Mouse (Mus musculus) kidney, postnatal 0 days (tissue): ENCODE results near the gene Rgl1. TPM values are rescaled to one million over a fixed set of nuclear protein-coding genes. Genes with fewer than 3 reads are reported as not detected.

Experiments used
- ATAC-seq: fragments of 200-750 bp; cut with Nextera tagmentation; replicated peaks from 2 replicates; pipeline ENCODE4 v1.8.0; 2017; ENCODE audit warnings: low read depth, moderate number of reproducible peaks, moderate TSS enrichment, moderate library complexity; ENCODE audit not compliant: low FRiP score
- DNase-seq: peaks from one replicate; pipeline ENCODE4 v3.0.0-alpha.2; 2016; ENCODE audit warnings: low spot score
- H3K27ac ChIP-seq: fragments of 300-500 bp; sonication (generic); 2 replicates; pipeline ENCODE4 v1.5.1; 2014; ENCODE audit warnings: mild to moderate bottlenecking
- H3K27me3 ChIP-seq: fragments of 300-500 bp; sonication (generic); 2 replicates; pipeline ENCODE4 v1.6.1; 2014; ENCODE audit warnings: low read length, mixed read lengths; ENCODE audit not compliant: insufficient read depth
- H3K36me3 ChIP-seq: fragments of 300-500 bp; sonication (generic); 2 replicates; pipeline ENCODE4 v1.6.1; 2014; ENCODE audit warnings: low read length, mixed read lengths; ENCODE audit not compliant: insufficient read depth
- H3K4me1 ChIP-seq: fragments of 300-500 bp; sonication (generic); replicated peaks from 2 replicates; pipeline ENCODE4 v1.6.1; 2014; ENCODE audit warnings: antibody characterized with exemption, low read length, mixed read lengths; ENCODE audit not compliant: insufficient read depth
- H3K4me2 ChIP-seq: fragments of 300-500 bp; sonication (generic); 2 replicates; pipeline ENCODE4 v1.6.1; 2014; ENCODE audit warnings: mild to moderate bottlenecking, low read length, moderate library complexity, mixed read lengths
- H3K4me3 ChIP-seq: fragments of 300-500 bp; sonication (generic); replicated peaks from 2 replicates; pipeline ENCODE4 v1.5.1; 2014; ENCODE audit warnings: low read depth, low read length
- H3K9ac ChIP-seq: fragments of 300-500 bp; sonication (generic); 2 replicates; pipeline ENCODE4 v1.6.1; 2014; ENCODE audit warnings: low read depth, low read length
- H3K9me3 ChIP-seq: fragments of 300-500 bp; sonication (generic); replicated peaks from 2 replicates; pipeline ENCODE4 v1.6.1; 2016; ENCODE audit warnings: low read length, inconsistent platforms, mixed read lengths
- CTCF ChIP-seq: IDR thresholded peaks from 2 replicates; pipeline ENCODE4 v1.5.1; 2016; ENCODE audit warnings: antibody characterized with exemption, low read depth, mild to moderate bottlenecking, moderate library complexity
- WGBS: fragments of 180-500 bp; shearing (Covaris S2); extraction: QIAGEN DNeasy Blood & Tissue Kit; methylation state at CpG from one replicate; pipeline ENCODE4 v1.1.7; 2014; 5-methylcytosine and 5-hydroxymethylcytosine counted together
- polyA plus RNA-seq: library from polyadenylated mRNA; unstranded; fragments of >200 nt; fragmentation: Nextera tagmentation; extraction: Ambion mirVana; gene quantifications from 2 replicates; pipeline ENCODE4 v1.2.1, GENCODE M21; 2015

Gene Rgl1
- polyA plus RNA-seq, 1 experiment from 2014 or later = 59.4 TPM

DNA sequence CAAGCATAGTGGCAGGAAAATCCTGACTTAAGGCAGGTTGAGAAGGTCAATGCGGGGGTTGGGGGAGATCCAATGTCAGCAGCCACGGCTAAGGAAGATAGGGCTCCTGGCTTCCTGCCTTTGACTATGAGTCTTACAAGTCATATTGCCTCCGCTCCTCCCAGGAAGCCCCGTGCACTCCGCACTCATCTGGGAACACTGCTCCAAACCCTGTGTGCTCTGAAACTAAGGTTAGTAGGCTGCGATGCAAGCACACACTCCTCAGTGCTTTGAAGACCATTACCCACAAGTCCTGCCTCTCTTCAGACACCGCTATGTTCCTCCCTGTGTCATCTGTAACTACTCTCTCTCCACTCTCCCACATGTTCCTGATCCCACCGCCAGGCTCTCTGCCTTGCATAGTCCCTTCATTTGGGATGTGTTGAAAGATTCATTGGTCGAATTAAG, 143.4 kb downstream of the Rgl1 start:
- peak; percentile 73 for DNase-seq

GRCm38 (mm10) chr1:152621624-152622023, 144.5 kb downstream of the Rgl1 start:
- Histone ChIP-seq H3K4me2 (peak overlapping the region; percentile 68), H3K4me1 (peaks cover 20% of the 10 kb centered on the region; the same call in 1 of the 2 replicates), H3K4me3 (no peak overlapping the region), H3K9ac (no peak overlapping the region), H3K36me3 (no peaks in the 10 kb centered on the region; the same call in 1 of the 2 replicates), H3K9me3 (no peaks in the 10 kb centered on the region), H3K27ac (no peak overlapping the region), H3K27me3 (no peaks in the 10 kb centered on the region)
- ATAC-seq (no peak), DNase-seq (no peak)
- 82% methylated on average over 4 of the region's 4 CpGs for WGBS
- no peak for TF ChIP-seq CTCF

More for the DNA sequence above, 143.4 kb downstream of the Rgl1 start:
- Histone ChIP-seq H3K4me3 (peak overlapping the region; percentile 62), H3K4me1 (peaks cover 20% of the 10 kb centered on the region; the same call in 1 of the 2 replicates), H3K27ac (peak overlapping the region; percentile 80), H3K9ac (peak overlapping the region; percentile 75; the same call in 1 of the 2 replicates), H3K4me2 (peak overlapping the region; percentile 68), H3K36me3 (no peaks in the 10 kb centered on the region; the same call in 1 of the 2 replicates), H3K27me3 (no peaks in the 10 kb centered on the region), H3K9me3 (no peaks in the 10 kb centered on the region)
- 28% methylated on average over 9 of the region's 9 CpGs for WGBS
- no peak for TF ChIP-seq CTCF
- 0 out of 2 replicates have a peak, but pooled peaks have one; percentile 30 for ATAC-seq

DNA sequence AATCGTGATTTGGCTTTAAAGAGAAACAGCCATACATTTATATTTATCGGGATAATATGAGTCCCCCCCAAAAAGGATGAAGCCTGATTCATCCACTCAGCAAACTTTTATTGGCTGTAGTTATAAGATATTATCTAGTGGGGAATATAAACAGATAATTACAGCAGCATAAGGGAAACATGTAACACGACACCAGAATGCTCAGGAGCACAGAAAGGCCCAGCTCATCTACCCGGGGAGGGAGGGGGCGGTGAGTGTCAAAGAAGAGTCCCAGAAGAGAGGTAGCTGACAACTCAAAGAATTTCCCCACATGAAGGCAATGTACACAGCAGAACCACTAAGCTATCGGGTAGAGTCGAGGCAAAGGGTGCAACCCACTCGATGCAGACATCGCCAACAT, 146.8 kb downstream of the Rgl1 start:
- Histone ChIP-seq H3K9ac (no peak overlapping the region), H3K36me3 (no peaks in the 10 kb centered on the region; the same call in 1 of the 2 replicates), H3K27me3 (no peaks in the 10 kb centered on the region), H3K9me3 (no peaks in the 10 kb centered on the region), H3K4me1 (peaks cover 25% of the 10 kb centered on the region), H3K4me3 (no peak overlapping the region), H3K4me2 (no peak overlapping the region), H3K27ac (0 out of 2 replicates have a peak overlapping the region, but pooled peaks have one; percentile 8)
- TF ChIP-seq CTCF = no peak
- no peak for ATAC-seq
- WGBS = 65% methylated on average over 9 of the region's 9 CpGs
- DNase-seq = no peak

- H3K4me3 ChIP-seq = no peak overlapping the region
- no peaks in the 10 kb centered on the region for H3K9me3 ChIP-seq
- H3K36me3 ChIP-seq = no peaks in the 10 kb centered on the region; the same call in 1 of the 2 replicates
- no peak for ATAC-seq
- H3K27ac ChIP-seq = no peak overlapping the region
- H3K9ac ChIP-seq = no peak overlapping the region
- no peak for DNase-seq
- WGBS = 68% methylated on average over 3 of the region's 3 CpGs
- H3K4me1 ChIP-seq = peaks cover 29% of the 10 kb centered on the region
- TF ChIP-seq CTCF = no peak
- H3K27me3 ChIP-seq = no peaks in the 10 kb centered on the region
- H3K4me2 ChIP-seq = no peak overlapping the region
Observed at GRCm38 (mm10) chr1:152618896-152619295, 147.3 kb downstream of the Rgl1 start.

DNA sequence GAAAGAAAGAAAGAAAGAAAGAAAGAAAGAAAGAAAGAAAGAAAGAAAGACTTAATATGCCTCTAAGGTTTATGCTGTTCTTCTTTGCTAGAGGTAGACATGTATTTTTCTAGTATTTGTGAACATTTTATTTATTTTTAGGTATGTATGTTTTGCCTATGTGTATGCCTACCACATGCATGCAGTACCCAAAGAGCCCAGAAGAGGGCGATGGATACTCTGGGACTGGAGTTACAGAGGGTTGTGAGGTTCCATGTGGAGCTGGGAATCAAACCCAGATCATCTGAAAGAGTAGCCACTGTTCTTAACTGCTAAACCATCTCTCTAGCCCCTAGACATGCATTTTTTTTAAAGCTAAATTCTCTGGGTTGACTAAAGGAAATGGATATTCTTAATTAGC, 147.8 kb downstream of the Rgl1 start:
- no peak overlapping the region for H3K9ac ChIP-seq
- no peak overlapping the region for H3K4me3 ChIP-seq
- H3K4me1 ChIP-seq = peaks cover 34% of the 10 kb centered on the region
- TF ChIP-seq CTCF = peak; percentile 56
- H3K9me3 ChIP-seq = no peaks in the 10 kb centered on the region
- 67% methylated on average over 1 of the region's 1 CpGs for WGBS
- H3K36me3 ChIP-seq = no peaks in the 10 kb centered on the region; the same call in 1 of the 2 replicates
- H3K27ac ChIP-seq = no peak overlapping the region
- H3K27me3 ChIP-seq = no peaks in the 10 kb centered on the region
- no peak for ATAC-seq
- no peak overlapping the region for H3K4me2 ChIP-seq
- DNase-seq = no peak

DNA sequence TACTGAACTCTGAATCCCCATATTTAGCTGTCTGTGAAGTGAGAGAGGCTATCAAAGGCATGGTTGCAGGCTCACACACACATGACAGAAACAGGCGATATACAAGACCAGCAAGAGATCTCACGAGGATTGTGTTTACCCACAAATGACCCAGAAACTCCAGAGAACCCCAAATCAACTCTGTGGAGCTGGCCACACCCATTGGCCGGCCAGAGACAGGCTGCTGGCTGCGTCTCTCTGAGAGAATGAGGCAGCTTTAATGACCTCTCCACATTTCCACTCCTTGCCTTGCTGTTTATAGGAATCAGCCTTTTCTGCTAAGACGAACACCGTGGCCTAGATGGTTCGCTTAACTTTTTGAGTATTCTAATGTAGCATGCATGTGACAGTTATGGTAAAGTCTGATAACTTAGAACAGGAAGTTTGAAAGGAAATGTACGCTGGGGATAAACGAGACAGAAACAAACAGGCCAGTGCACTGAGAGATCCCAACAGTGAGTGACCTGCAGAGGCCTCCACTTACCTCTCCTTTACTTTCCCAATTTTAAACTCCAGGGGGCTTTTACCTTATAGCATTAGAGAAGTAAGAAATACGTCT, 148.3 kb downstream of the Rgl1 start:
- no peak overlapping the region for H3K4me3 ChIP-seq
- DNase-seq (no peak), ATAC-seq (no peak)
- no peaks in the 10 kb centered on the region; the same call in 1 of the 2 replicates for H3K36me3 ChIP-seq
- 0 out of 2 replicates have a peak overlapping the region, but pooled peaks have one; percentile 15 for H3K27ac ChIP-seq
- no peak overlapping the region for H3K9ac ChIP-seq
- H3K27me3 ChIP-seq = no peaks in the 10 kb centered on the region
- no peaks in the 10 kb centered on the region for H3K9me3 ChIP-seq
- no peak for TF ChIP-seq CTCF
- peaks cover 38% of the 10 kb centered on the region for H3K4me1 ChIP-seq
- 62% methylated on average over 10 of the region's 10 CpGs for WGBS
- H3K4me2 ChIP-seq = no peak overlapping the region
